Mouse (Mus musculus): ENCODE results near the gene Zc3hav1. TPM values are rescaled to one million over a fixed set of nuclear protein-coding genes. Genes with fewer than 3 reads are reported as not detected.

Gene Zc3hav1
- total RNA-seq, 1 experiment = 20.6 TPM

GRCm38 (mm10) chr6:38354723-38355353 is 435 bp upstream of the Zc3hav1 start:
- no peak for DNase-seq (ENCODE audit: low read depth, low spot score)
- in situ Hi-C loops (cut with MboI; ENCODE audit: low sequenced_read_pairs in 2 of 2, unreplicated experiment in 2 of 2) = no loop called here
- no peaks in the 10 kb centered on the region for H3K36me3 ChIP-seq (ENCODE audit: control insufficient read depth, insufficient read depth, low read length, poor library complexity, severe bottlenecking)
- no peaks in the 10 kb centered on the region for H3K9me3 ChIP-seq (ENCODE audit: control insufficient read depth, insufficient read depth, low read depth, low read length)
- TF ChIP-seq MAFK (IDR thresholded peaks at IDR 0.05; ENCODE audit: insufficient read depth, low read depth, low read length) (no peak), ZNF384 (IDR thresholded peaks at IDR 0.05; ENCODE audit: low read depth, low read length) (no peak), CHD2 (IDR thresholded peaks at IDR 0.05; ENCODE audit: low read depth, low read length) (no peak), ZC3H11A (IDR thresholded peaks at IDR 0.05; ENCODE audit: borderline replicate concordance, low read depth, low read length) (no peak), HCFC1 (IDR thresholded peaks at IDR 0.05; ENCODE audit: borderline replicate concordance, insufficient read depth, low read length) (no peak)
- peak overlapping the region; percentile 34; the same call in 1 of the 2 replicates for H3K27ac ChIP-seq (ENCODE audit: insufficient read depth, low read depth, low read length, poor library complexity, severe bottlenecking)
- H3K4me1 ChIP-seq (ENCODE audit: control insufficient read depth in 2 of 2, insufficient read depth in 2 of 2, low read length in 2 of 2, poor library complexity in 1 of 2) = peaks cover 0 to 3% of the 10 kb centered on the region in 2 experiments; a peak in 1 of 4 replicates
- H3K9ac ChIP-seq (ENCODE audit: insufficient read depth, low read depth, low read length, poor library complexity, severe bottlenecking) = peak overlapping the region; percentile 79
- H3K4me3 ChIP-seq (ENCODE audit: insufficient read depth in 1 of 2, low read depth in 1 of 2, low read length in 2 of 2, poor library complexity in 1 of 2, severe bottlenecking in 1 of 2) = peak overlapping the region; percentile 68 to 77

- in situ Hi-C loops (cut with MboI; ENCODE audit: low sequenced_read_pairs in 2 of 2, unreplicated experiment in 2 of 2) = no loop called here
- no peak overlapping the region for H3K27ac ChIP-seq (ENCODE audit: insufficient read depth, low read depth, low read length, poor library complexity, severe bottlenecking)
- TF ChIP-seq ZC3H11A (IDR thresholded peaks at IDR 0.05; ENCODE audit: borderline replicate concordance, low read depth, low read length) = no peak
- no peak for TF ChIP-seq ZNF384 (IDR thresholded peaks at IDR 0.05; ENCODE audit: low read depth, low read length)
- no peak for TF ChIP-seq HCFC1 (IDR thresholded peaks at IDR 0.05; ENCODE audit: borderline replicate concordance, insufficient read depth, low read length)
- TF ChIP-seq CHD2 (IDR thresholded peaks at IDR 0.05; ENCODE audit: low read depth, low read length) = no peak
- no peak for TF ChIP-seq MAFK (IDR thresholded peaks at IDR 0.05; ENCODE audit: insufficient read depth, low read depth, low read length)
- peak overlapping the region; percentile 68 to 77 for H3K4me3 ChIP-seq (ENCODE audit: insufficient read depth in 1 of 2, low read depth in 1 of 2, low read length in 2 of 2, poor library complexity in 1 of 2, severe bottlenecking in 1 of 2)
- H3K9ac ChIP-seq (ENCODE audit: insufficient read depth, low read depth, low read length, poor library complexity, severe bottlenecking) = peak overlapping the region; percentile 1; the same call in 1 of the 2 replicates
- H3K9me3 ChIP-seq (ENCODE audit: control insufficient read depth, insufficient read depth, low read depth, low read length) = no peaks in the 10 kb centered on the region
- peaks cover 0 to 3% of the 10 kb centered on the region in 2 experiments; a peak in 1 of 4 replicates for H3K4me1 ChIP-seq (ENCODE audit: control insufficient read depth in 2 of 2, insufficient read depth in 2 of 2, low read length in 2 of 2, poor library complexity in 1 of 2)
- H3K36me3 ChIP-seq (ENCODE audit: control insufficient read depth, insufficient read depth, low read length, poor library complexity, severe bottlenecking) = no peaks in the 10 kb centered on the region
- DNase-seq (ENCODE audit: low read depth, low spot score) = no peak
These were observed 1.2 kb downstream of the Zc3hav1 start for GRCm38 (mm10) chr6:38353181-38353580.

- DNase-seq (ENCODE audit: low read depth, low spot score) = no peak
- peaks cover 0 to 3% of the 10 kb centered on the region in 2 experiments; a peak in 1 of 4 replicates for H3K4me1 ChIP-seq (ENCODE audit: control insufficient read depth in 2 of 2, insufficient read depth in 2 of 2, low read length in 2 of 2, poor library complexity in 1 of 2)
- TF ChIP-seq MAFK (IDR thresholded peaks at IDR 0.05; ENCODE audit: insufficient read depth, low read depth, low read length) (no peak), ZC3H11A (IDR thresholded peaks at IDR 0.05; ENCODE audit: borderline replicate concordance, low read depth, low read length) (no peak), ZNF384 (IDR thresholded peaks at IDR 0.05; ENCODE audit: low read depth, low read length) (no peak), CHD2 (IDR thresholded peaks at IDR 0.05; ENCODE audit: low read depth, low read length) (no peak), HCFC1 (IDR thresholded peaks at IDR 0.05; ENCODE audit: borderline replicate concordance, insufficient read depth, low read length) (no peak)
- H3K27ac ChIP-seq (ENCODE audit: insufficient read depth, low read depth, low read length, poor library complexity, severe bottlenecking) = no peak overlapping the region
- peak overlapping the region in 1 of 2 experiments; percentile 31; a peak in 1 of 4 replicates for H3K4me3 ChIP-seq (ENCODE audit: insufficient read depth in 1 of 2, low read depth in 1 of 2, low read length in 2 of 2, poor library complexity in 1 of 2, severe bottlenecking in 1 of 2)
- in situ Hi-C loops (cut with MboI; ENCODE audit: low sequenced_read_pairs in 2 of 2, unreplicated experiment in 2 of 2) = no loop called here
- H3K36me3 ChIP-seq (ENCODE audit: control insufficient read depth, insufficient read depth, low read length, poor library complexity, severe bottlenecking) = no peaks in the 10 kb centered on the region
- no peaks in the 10 kb centered on the region for H3K9me3 ChIP-seq (ENCODE audit: control insufficient read depth, insufficient read depth, low read depth, low read length)
- H3K9ac ChIP-seq (ENCODE audit: insufficient read depth, low read depth, low read length, poor library complexity, severe bottlenecking) = no peak overlapping the region
These were observed 2.0 kb downstream of the Zc3hav1 start for GRCm38 (mm10) chr6:38352451-38352850.

- H3K4me3 ChIP-seq (ENCODE audit: insufficient read depth in 1 of 2, low read depth in 1 of 2, low read length in 2 of 2, poor library complexity in 1 of 2, severe bottlenecking in 1 of 2) = no peak overlapping the region
- H3K36me3 ChIP-seq (ENCODE audit: control insufficient read depth, insufficient read depth, low read length, poor library complexity, severe bottlenecking) = no peaks in the 10 kb centered on the region
- TF ChIP-seq HCFC1 (IDR thresholded peaks at IDR 0.05; ENCODE audit: borderline replicate concordance, insufficient read depth, low read length) (no peak), ZC3H11A (IDR thresholded peaks at IDR 0.05; ENCODE audit: borderline replicate concordance, low read depth, low read length) (no peak), MAFK (IDR thresholded peaks at IDR 0.05; ENCODE audit: insufficient read depth, low read depth, low read length) (no peak), CHD2 (IDR thresholded peaks at IDR 0.05; ENCODE audit: low read depth, low read length) (no peak), ZNF384 (IDR thresholded peaks at IDR 0.05; ENCODE audit: low read depth, low read length) (no peak)
- in situ Hi-C loops (cut with MboI; ENCODE audit: low sequenced_read_pairs in 2 of 2, unreplicated experiment in 2 of 2) = no loop called here
- DNase-seq (ENCODE audit: low read depth, low spot score) = no peak
- no peaks in the 10 kb centered on the region for H3K9me3 ChIP-seq (ENCODE audit: control insufficient read depth, insufficient read depth, low read depth, low read length)
- H3K9ac ChIP-seq (ENCODE audit: insufficient read depth, low read depth, low read length, poor library complexity, severe bottlenecking) = no peak overlapping the region
- peaks cover 0 to 3% of the 10 kb centered on the region in 2 experiments; a peak in 1 of 4 replicates for H3K4me1 ChIP-seq (ENCODE audit: control insufficient read depth in 2 of 2, insufficient read depth in 2 of 2, low read length in 2 of 2, poor library complexity in 1 of 2)
- H3K27ac ChIP-seq (ENCODE audit: insufficient read depth, low read depth, low read length, poor library complexity, severe bottlenecking) = no peak overlapping the region
These were observed 2.5 kb downstream of the Zc3hav1 start for GRCm38 (mm10) chr6:38351930-38352329.
